Mouse (Mus musculus): ENCODE measurements around the gene Wwox. TPM values are rescaled to one million over a fixed set of nuclear protein-coding genes. Genes with fewer than 3 reads are reported as not detected.

The Wwox gene
- polyA plus RNA-seq, 1 experiment from 2014 or later: 13.8 TPM

DNA sequence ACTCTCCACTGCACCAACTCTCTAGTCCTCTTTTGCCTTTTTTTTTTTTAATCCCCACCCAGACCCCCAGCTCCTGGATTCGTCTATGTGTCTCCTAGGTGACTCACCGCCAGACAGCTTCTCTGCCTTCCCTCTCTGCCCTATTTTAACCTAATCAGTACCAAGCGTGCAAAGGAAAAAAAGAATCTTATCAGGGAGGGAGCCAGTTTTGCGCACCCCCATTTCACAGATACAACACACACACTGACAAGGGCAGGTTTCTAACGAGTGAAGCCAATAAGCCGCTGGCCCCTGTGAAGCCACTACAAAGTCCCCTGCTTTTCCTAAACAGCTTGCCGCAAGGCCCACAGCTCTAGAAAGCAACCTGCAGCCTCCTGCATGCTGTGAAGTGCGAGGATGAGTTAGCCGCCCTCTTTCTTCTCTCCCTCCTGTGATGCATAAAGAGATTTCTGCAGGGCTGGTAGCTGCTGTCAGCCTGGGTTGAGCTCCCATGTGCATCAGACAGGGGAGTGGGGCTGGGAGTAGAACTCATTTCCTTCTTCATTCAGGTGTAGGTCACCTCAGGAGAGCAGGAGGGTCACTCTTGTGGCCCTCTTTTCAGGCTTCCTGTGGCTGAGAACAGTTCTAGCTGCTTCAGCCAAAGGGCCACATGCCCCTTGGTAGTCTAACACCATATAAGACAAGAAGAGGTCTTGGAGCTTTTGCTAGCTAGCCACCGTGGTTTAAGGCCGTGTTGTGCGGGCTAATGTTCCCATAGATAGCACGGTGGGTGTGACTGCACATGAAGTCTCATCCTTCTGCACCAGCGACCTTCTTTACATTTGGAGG is 439.2 kb downstream of the Wwox start:
- Histone ChIP-seq H3K9me3 (ENCODE audit: control insufficient read depth, low read length) (no peaks in the 10 kb centered on the region), H3K4me2 (ENCODE audit: low read depth, low read length, severe bottlenecking) (no peak overlapping the region), H3K27me3 (ENCODE audit: control insufficient read depth, insufficient read depth, low read length) (no peaks in the 10 kb centered on the region), H3K4me1 (replicated peaks; ENCODE audit: control insufficient read depth, insufficient read depth, low read length) (peaks cover 9% of the 10 kb centered on the region; the same call in 1 of the 2 replicates), H3K27ac (ENCODE audit: low read depth, low read length) (no peak overlapping the region), H3K36me3 (ENCODE audit: control insufficient read depth, insufficient read depth, low read length) (no peaks in the 10 kb centered on the region), H3K4me3 (ENCODE audit: low read depth, low read length) (no peak overlapping the region), H3K9ac (ENCODE audit: low read length) (no peak overlapping the region)
- WGBS: 67% methylated on average over 14 of the region's 14 CpGs
- no peak for DNase-seq (ENCODE audit: low spot score)
- no peak for ATAC-seq (replicated peaks; ENCODE audit: low FRiP score)

GRCm38 (mm10) chr8:114879277-114879568 is 439.8 kb downstream of the Wwox start:
- Histone ChIP-seq H3K9ac (ENCODE audit: low read length) (no peak overlapping the region), H3K27me3 (ENCODE audit: control insufficient read depth, insufficient read depth, low read length) (no peaks in the 10 kb centered on the region), H3K27ac (ENCODE audit: low read depth, low read length) (no peak overlapping the region), H3K4me1 (replicated peaks; ENCODE audit: control insufficient read depth, insufficient read depth, low read length) (peaks cover 9% of the 10 kb centered on the region; the same call in 1 of the 2 replicates), H3K4me3 (ENCODE audit: low read depth, low read length) (no peak overlapping the region), H3K9me3 (ENCODE audit: control insufficient read depth, low read length) (no peaks in the 10 kb centered on the region), H3K4me2 (ENCODE audit: low read depth, low read length, severe bottlenecking) (no peak overlapping the region), H3K36me3 (ENCODE audit: control insufficient read depth, insufficient read depth, low read length) (no peaks in the 10 kb centered on the region)
- 92% methylated on average over 4 of the region's 4 CpGs for WGBS
- ATAC-seq (replicated peaks; ENCODE audit: low FRiP score) (no peak), DNase-seq (ENCODE audit: low spot score) (no peak)

- Histone ChIP-seq H3K27ac (ENCODE audit: low read depth, low read length) (no peak overlapping the region), H3K4me1 (replicated peaks; ENCODE audit: control insufficient read depth, insufficient read depth, low read length) (peaks cover 9% of the 10 kb centered on the region; the same call in 1 of the 2 replicates), H3K27me3 (ENCODE audit: control insufficient read depth, insufficient read depth, low read length) (no peaks in the 10 kb centered on the region), H3K4me2 (ENCODE audit: low read depth, low read length, severe bottlenecking) (no peak overlapping the region), H3K9ac (ENCODE audit: low read length) (no peak overlapping the region), H3K36me3 (ENCODE audit: control insufficient read depth, insufficient read depth, low read length) (no peaks in the 10 kb centered on the region), H3K9me3 (ENCODE audit: control insufficient read depth, low read length) (no peaks in the 10 kb centered on the region), H3K4me3 (ENCODE audit: low read depth, low read length) (no peak overlapping the region)
- DNase-seq (ENCODE audit: low spot score) (no peak), ATAC-seq (replicated peaks; ENCODE audit: low FRiP score) (no peak)
- WGBS: 79% methylated on average over 2 of the region's 2 CpGs
Measured at GRCm38 (mm10) chr8:114879678-114880077, 440.2 kb downstream of the Wwox start.

DNA sequence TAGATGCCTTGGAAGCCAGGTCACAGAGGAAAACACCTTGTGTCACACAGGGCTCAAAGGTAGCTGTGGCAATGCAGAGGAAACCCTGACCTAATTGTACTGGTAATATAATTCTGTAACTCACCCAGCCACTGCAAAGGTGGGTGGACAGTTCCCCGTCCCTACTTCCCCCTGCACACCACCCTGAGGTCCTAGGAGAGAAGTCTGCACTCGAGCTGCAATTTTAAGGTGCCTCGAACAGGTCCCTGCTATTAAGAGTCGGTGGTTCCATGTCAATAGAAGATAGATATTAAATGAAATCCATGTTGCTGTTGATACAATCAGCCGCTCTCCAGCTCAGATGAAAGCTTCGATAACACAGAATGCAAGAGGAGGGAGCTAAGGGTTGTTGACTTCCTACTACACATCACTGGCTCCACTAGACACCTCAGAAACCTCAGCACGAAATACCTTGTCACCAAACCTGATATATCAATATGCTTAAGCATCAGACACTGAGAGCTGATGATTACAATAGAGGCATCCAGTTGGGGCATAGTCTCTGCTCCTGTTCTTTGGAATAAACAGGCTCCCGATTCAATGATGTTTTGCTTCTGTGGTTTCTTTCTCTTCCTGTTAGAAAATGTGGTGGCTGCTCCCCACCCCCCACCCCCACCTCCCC is 441.1 kb downstream of the Wwox start:
- Histone ChIP-seq H3K4me3 (ENCODE audit: low read depth, low read length) (no peak overlapping the region), H3K4me1 (replicated peaks; ENCODE audit: control insufficient read depth, insufficient read depth, low read length) (peaks cover 12% of the 10 kb centered on the region; the same call in 1 of the 2 replicates), H3K27ac (ENCODE audit: low read depth, low read length) (no peak overlapping the region), H3K9ac (ENCODE audit: low read length) (no peak overlapping the region), H3K36me3 (ENCODE audit: control insufficient read depth, insufficient read depth, low read length) (no peaks in the 10 kb centered on the region), H3K27me3 (ENCODE audit: control insufficient read depth, insufficient read depth, low read length) (no peaks in the 10 kb centered on the region), H3K4me2 (ENCODE audit: low read depth, low read length, severe bottlenecking) (no peak overlapping the region), H3K9me3 (ENCODE audit: control insufficient read depth, low read length) (no peaks in the 10 kb centered on the region)
- ATAC-seq (replicated peaks; ENCODE audit: low FRiP score) (no peak), DNase-seq (ENCODE audit: low spot score) (no peak)
- WGBS: 83% methylated on average over 8 of the region's 8 CpGs

GRCm38 (mm10) chr8:114881891-114882401 is 442.5 kb downstream of the Wwox start:
- no peak for DNase-seq (ENCODE audit: low spot score)
- no peak for ATAC-seq (replicated peaks; ENCODE audit: low FRiP score)
- Histone ChIP-seq H3K9me3 (ENCODE audit: control insufficient read depth, low read length) (no peaks in the 10 kb centered on the region), H3K9ac (ENCODE audit: low read length) (no peak overlapping the region), H3K36me3 (ENCODE audit: control insufficient read depth, insufficient read depth, low read length) (no peaks in the 10 kb centered on the region), H3K4me2 (ENCODE audit: low read depth, low read length, severe bottlenecking) (no peak overlapping the region), H3K4me1 (replicated peaks; ENCODE audit: control insufficient read depth, insufficient read depth, low read length) (peaks cover 4% of the 10 kb centered on the region; the same call in 1 of the 2 replicates), H3K27ac (ENCODE audit: low read depth, low read length) (no peak overlapping the region), H3K4me3 (ENCODE audit: low read depth, low read length) (no peak overlapping the region), H3K27me3 (ENCODE audit: control insufficient read depth, insufficient read depth, low read length) (no peaks in the 10 kb centered on the region)
- 71% methylated on average over 5 of the region's 5 CpGs for WGBS

GRCm38 (mm10) chr8:114882504-114882903 is 443.0 kb downstream of the Wwox start:
- DNase-seq (ENCODE audit: low spot score) (no peak), ATAC-seq (replicated peaks; ENCODE audit: low FRiP score) (no peak)
- no peak overlapping the region for H3K4me3 ChIP-seq (ENCODE audit: low read depth, low read length)
- H3K27ac ChIP-seq (ENCODE audit: low read depth, low read length): no peak overlapping the region
- WGBS: 35% methylated on average over 4 of the region's 4 CpGs
- H3K9me3 ChIP-seq (ENCODE audit: control insufficient read depth, low read length): no peaks in the 10 kb centered on the region
- no peaks in the 10 kb centered on the region for H3K36me3 ChIP-seq (ENCODE audit: control insufficient read depth, insufficient read depth, low read length)
- peaks cover 3% of the 10 kb centered on the region; the same call in 1 of the 2 replicates for H3K4me1 ChIP-seq (replicated peaks; ENCODE audit: control insufficient read depth, insufficient read depth, low read length)
- H3K27me3 ChIP-seq (ENCODE audit: control insufficient read depth, insufficient read depth, low read length): no peaks in the 10 kb centered on the region
- no peak overlapping the region for H3K9ac ChIP-seq (ENCODE audit: low read length)
- no peak overlapping the region for H3K4me2 ChIP-seq (ENCODE audit: low read depth, low read length, severe bottlenecking)

GRCm38 (mm10) chr8:114882936-114883606 is 443.6 kb downstream of the Wwox start:
- no peak overlapping the region for H3K4me2 ChIP-seq (ENCODE audit: low read depth, low read length, severe bottlenecking)
- H3K4me3 ChIP-seq (ENCODE audit: low read depth, low read length): no peak overlapping the region
- DNase-seq (ENCODE audit: low spot score) (no peak), ATAC-seq (replicated peaks; ENCODE audit: low FRiP score) (no peak)
- no peak overlapping the region for H3K27ac ChIP-seq (ENCODE audit: low read depth, low read length)
- peaks cover 3% of the 10 kb centered on the region; the same call in 1 of the 2 replicates for H3K4me1 ChIP-seq (replicated peaks; ENCODE audit: control insufficient read depth, insufficient read depth, low read length)
- no peaks in the 10 kb centered on the region for H3K27me3 ChIP-seq (ENCODE audit: control insufficient read depth, insufficient read depth, low read length)
- H3K9ac ChIP-seq (ENCODE audit: low read length): no peak overlapping the region
- no peaks in the 10 kb centered on the region for H3K9me3 ChIP-seq (ENCODE audit: control insufficient read depth, low read length)
- 93% methylated on average over 11 of the region's 11 CpGs for WGBS
- H3K36me3 ChIP-seq (ENCODE audit: control insufficient read depth, insufficient read depth, low read length): no peaks in the 10 kb centered on the region

DNA sequence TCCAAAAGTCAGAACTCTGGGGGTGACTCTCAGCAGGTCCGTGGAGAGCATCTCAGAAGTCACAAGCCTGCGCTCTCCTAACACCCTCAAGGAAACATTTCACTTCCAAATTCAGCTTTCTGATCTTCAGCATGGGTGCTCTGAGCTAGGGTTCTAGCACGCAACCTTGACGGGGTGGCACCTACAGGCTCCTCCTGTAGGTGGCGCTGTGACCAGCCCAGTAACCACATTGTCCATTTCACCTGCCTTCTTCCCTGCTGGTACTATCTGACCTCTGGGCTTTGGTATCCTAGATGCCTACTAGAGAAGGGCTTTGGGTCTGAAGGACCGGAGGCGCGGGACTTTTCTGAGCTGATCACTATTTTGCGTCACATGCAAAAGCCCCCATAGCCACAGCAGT is 444.5 kb downstream of the Wwox start:
- Histone ChIP-seq H3K27ac (ENCODE audit: low read depth, low read length) (no peak overlapping the region), H3K4me3 (ENCODE audit: low read depth, low read length) (no peak overlapping the region), H3K9me3 (ENCODE audit: control insufficient read depth, low read length) (no peaks in the 10 kb centered on the region), H3K4me2 (ENCODE audit: low read depth, low read length, severe bottlenecking) (no peak overlapping the region), H3K4me1 (replicated peaks; ENCODE audit: control insufficient read depth, insufficient read depth, low read length) (peaks cover 3% of the 10 kb centered on the region; the same call in 1 of the 2 replicates), H3K36me3 (ENCODE audit: control insufficient read depth, insufficient read depth, low read length) (no peaks in the 10 kb centered on the region), H3K9ac (ENCODE audit: low read length) (no peak overlapping the region), H3K27me3 (ENCODE audit: control insufficient read depth, insufficient read depth, low read length) (no peaks in the 10 kb centered on the region)
- DNase-seq (ENCODE audit: low spot score): peak; percentile 67
- no peak for ATAC-seq (replicated peaks; ENCODE audit: low FRiP score)
- WGBS: 75% methylated on average over 9 of the region's 9 CpGs
